Mouse (Mus musculus) testis, postnatal 14 days (tissue): Measurements from ENCODE around the gene Kcnk4.

Source experiments
- DNase-seq: peaks from one replicate; pipeline ENCODE4 v3.0.0; 2021; ENCODE audit warnings: low spot score

Gene Kcnk4

DNA sequence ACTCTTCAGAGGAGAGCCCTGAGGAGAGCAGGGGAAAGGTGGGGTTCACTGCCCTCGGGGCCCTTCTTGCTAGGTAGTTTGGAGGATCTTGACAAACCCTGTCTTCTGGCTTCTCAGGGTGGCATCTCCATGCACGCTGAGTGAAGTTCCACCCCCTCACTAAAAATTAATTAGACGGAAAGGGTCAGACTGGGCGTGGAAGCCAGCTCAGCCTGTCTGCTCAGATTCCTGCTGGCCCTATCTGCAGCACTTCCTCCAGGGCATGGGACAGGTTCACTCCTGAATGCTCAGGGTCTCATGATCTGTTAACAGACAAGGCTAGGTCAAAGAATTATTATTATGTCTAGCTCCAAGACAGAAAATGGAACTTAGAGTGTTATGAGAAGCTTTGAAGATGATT is 41.8 kb downstream of the Kcnk4 start:
- no peak for DNase-seq

DNA sequence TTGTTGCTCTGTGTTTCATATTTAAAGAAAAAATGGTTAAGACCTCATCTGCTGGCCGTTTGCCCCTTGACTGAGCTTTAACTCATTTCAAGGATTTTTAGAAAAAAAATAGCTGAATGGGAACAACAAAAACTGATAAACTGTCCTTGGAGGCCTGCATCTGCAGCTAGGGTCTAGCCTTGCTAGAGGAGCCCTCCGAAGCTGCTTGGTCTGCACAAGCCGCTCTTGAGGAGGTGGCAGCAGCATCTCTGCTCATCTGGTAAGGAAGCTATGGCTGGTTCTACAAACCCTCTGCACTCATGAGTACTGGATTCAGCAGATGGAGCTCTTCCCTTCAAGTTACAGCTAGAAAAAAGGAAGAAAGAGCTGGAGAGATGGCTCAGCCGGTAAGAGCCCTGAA is 56.4 kb downstream of the Kcnk4 start:
- peak; percentile 44 for DNase-seq

DNA sequence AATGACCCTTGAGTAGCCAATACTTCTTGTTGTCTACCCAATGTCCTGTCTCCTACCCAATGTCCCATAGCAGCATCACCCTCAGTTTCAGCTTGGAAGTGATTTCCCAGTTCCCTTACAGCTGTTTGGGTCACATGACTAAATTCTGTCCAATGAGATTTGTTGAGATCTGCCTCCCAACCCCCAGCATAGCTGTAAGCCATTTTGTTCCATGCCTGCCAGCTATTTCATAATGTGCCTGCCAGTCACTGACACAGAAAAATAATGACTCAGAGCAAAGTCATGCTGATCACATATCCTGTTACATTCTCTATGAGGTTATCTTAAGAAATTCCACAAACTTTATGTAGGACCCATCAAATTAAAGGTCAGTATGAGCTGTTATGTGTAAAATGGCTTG is 57.5 kb downstream of the Kcnk4 start:
- DNase-seq = no peak

GRCm38 (mm10) chr19:6875834-6876233 is 58.5 kb downstream of the Kcnk4 start:
- no peak for DNase-seq

DNA sequence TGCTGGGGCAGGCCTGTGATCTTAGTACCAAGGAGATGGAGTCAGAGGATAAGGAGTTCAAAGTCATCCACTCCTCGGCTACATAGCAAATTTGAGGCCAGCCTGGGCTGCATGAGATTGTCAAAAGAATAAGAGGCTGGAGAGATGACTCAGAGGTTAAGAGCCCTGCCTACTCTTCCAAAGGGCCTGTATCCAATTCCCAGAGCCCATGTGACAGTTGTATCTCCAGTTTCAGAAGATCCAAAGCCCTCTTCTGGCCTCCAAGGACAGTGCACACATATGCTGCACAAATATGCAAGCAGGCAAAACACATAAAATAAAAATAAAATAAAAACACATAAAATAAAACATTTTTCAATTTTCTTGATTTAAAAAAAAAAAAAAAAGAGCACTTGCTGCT is 60.1 kb downstream of the Kcnk4 start:
- DNase-seq = no peak
